Mouse (Mus musculus): Measurements from ENCODE around the gene Jmjd4. TPM values are rescaled to one million over a fixed set of nuclear protein-coding genes. Genes with fewer than 3 reads are reported as not detected.

Jmjd4 gene
- polyA plus RNA-seq, 1 experiment from 2014 or later, result 13.0 TPM

Other genes starting within 250 kb of the Jmjd4 start
- gene Mrpl55, start 247.6 kb upstream of the Jmjd4 start, polyA plus RNA-seq (2015; fragmentation: Nextera tagmentation; extraction: Ambion mirVana), result 103 TPM in 2 replicates
- 32.3 and 35.1 TPM in 2 replicates for gene 2310033P09Rik, start 241.7 kb upstream of the Jmjd4 start, polyA plus RNA-seq (2015; fragmentation: Nextera tagmentation; extraction: Ambion mirVana)
- gene Arf1, start 221.8 kb upstream of the Jmjd4 start, polyA plus RNA-seq (2015; fragmentation: Nextera tagmentation; extraction: Ambion mirVana), result 570 and 595 TPM in 2 replicates
- 2.3 and 3.4 TPM in 2 replicates for gene Wnt3a, start 159.3 kb upstream of the Jmjd4 start, polyA plus RNA-seq (2015; fragmentation: Nextera tagmentation; extraction: Ambion mirVana)
- gene Wnt9a, start 143.1 kb upstream of the Jmjd4 start, polyA plus RNA-seq (2015; fragmentation: Nextera tagmentation; extraction: Ambion mirVana), result 1.8 and 2.9 TPM in 2 replicates
- not detected in 2 replicates for gene Prss38, start 74.4 kb upstream of the Jmjd4 start, polyA plus RNA-seq (2015; fragmentation: Nextera tagmentation; extraction: Ambion mirVana)
- gene Snap47, start 1.1 kb downstream of the Jmjd4 start, polyA plus RNA-seq (2015; fragmentation: Nextera tagmentation; extraction: Ambion mirVana), result 239 and 252 TPM in 2 replicates
- gene Zfp867, start 22.4 kb downstream of the Jmjd4 start, polyA plus RNA-seq (2015; fragmentation: Nextera tagmentation; extraction: Ambion mirVana), result 13.5 and 14.1 TPM in 2 replicates
- gene Zkscan17, start 76.7 kb downstream of the Jmjd4 start, polyA plus RNA-seq (2015; fragmentation: Nextera tagmentation; extraction: Ambion mirVana), result 20.4 and 23.9 TPM in 2 replicates
- gene Nlrp3, start 91.5 kb downstream of the Jmjd4 start, polyA plus RNA-seq (2015; fragmentation: Nextera tagmentation; extraction: Ambion mirVana), result 0.08 and 0.09 TPM in 2 replicates
- not detected in 2 replicates for gene Olfr222, start 126.2 kb downstream of the Jmjd4 start, polyA plus RNA-seq (2015; fragmentation: Nextera tagmentation; extraction: Ambion mirVana)
- not detected in 2 replicates for gene Olfr223, start 143.2 kb downstream of the Jmjd4 start, polyA plus RNA-seq (2015; fragmentation: Nextera tagmentation; extraction: Ambion mirVana)
- gene Mprip, start 211.3 kb downstream of the Jmjd4 start, polyA plus RNA-seq (2015; fragmentation: Nextera tagmentation; extraction: Ambion mirVana), result 37.1 and 40.5 TPM in 2 replicates

All from forebrain, embryonic 13.5 days (tissue).